Mouse (Mus musculus) mammary gland, adult 2 months (tissue): ENCODE data around the gene Drg1. TPM values are rescaled to one million over a fixed set of nuclear protein-coding genes. Genes with fewer than 3 reads are reported as not detected.

Source experiments
- polyA plus RNA-seq: library from polyadenylated mRNA; depleted of rRNA; stranded (reverse); fragments of >200 nt; gene quantifications from 2 replicates; pipeline ENCODE4 v1.2.3, GENCODE M21; 2012; ENCODE audit warnings: low replicate concordance; rRNA removed

Gene Drg1
- 15.5 and 28.1 TPM in 2 replicates for polyA plus RNA-seq

DNA sequence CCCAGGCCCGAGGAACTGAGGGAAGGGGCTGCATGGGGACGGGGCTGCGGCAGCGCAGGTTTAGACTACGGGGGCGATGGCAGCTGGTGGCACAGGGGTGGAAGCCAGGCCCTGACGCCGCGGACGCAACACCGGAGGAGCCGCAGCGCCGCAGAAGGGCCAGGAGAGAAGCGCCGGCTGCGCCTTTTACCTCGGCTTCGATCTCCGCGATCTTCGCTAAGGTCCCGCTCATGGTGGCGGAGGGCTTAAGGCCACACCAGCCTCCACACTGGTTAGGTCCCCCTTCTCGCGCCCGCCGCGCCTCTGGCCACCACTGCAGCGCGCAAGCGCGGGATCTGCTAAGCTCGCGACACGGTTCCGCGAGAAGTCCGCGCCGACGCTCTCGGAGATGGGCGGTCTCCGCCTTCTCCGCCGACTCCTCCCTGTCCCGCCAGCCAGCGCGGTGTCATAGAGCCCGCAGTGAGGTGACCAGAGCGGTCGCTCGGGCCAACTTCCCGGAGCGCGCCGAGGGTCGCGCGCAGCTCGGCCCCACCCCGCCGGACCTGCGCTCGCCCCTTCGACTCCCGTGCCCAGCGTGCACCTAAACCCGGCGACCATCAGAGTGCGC lies at the start of gene Drg1:
Gene Drg1 (minus strand): TSS at position 337 of the 607 bp plus-strand sequence.

DNA sequence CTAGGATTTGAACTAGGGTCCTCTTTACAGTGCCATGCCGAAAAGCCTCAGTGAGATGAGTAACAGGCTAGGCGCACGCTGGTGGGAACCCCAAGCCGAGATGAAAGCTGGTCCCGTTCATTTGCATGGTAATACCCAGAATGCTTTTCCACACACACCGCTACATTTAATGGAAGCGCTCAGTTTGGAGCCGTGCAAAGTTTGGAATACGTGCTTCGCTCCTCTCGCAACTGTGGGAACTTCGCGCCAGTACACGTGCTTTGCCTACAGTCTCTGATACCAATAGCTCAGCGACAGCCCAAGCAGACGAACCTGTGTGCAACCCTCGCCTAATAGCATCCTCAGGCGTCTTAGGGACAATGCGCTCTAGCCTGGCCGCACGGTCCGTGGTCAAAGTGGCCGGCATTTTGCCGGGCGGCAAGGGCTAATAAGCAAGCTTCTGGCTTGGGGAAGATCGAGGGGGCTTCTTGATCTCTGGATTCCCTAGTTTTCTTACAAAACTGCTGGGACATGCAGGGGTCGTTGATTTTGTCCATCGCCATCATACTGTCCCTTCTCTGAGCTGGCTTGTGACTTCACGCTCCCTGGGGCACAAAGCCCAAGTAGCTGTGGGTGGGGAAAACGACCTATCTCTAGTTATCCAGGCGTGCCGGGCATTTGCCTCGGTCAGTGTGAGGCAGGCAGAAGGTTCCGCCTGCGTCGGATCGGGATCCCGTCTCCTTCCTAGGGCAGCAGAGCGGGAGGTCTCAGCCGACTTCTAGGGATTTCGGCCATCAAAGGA lies 22.5 kb upstream of the Drg1 start, which contains the start of gene Patz1:
Gene Patz1 (plus strand): TSS at position 354 of the 781 bp plus-strand sequence.

DNA sequence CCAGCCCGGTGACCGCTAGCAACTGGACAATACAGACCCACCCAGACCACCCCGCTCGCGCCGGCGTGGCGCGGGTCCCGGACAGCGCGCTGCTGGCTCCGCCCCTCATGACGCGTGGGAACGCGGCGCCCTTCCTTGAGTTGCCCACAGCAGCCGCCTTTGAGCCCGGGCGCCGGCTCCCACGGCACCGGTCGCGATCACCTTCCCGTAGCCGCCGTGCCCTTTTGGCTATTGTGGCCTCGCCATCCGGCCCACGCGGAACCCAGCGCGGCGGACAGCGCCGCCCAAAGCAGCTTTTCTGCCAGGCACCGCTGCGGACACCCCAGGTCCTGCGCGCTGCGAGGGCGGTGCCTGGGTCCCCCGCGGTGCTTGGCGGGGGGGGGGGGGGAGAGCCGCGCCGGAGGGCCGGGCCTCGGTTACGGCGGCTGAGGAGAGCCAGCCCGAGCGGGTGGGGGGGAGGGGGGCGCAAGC lies 63.9 kb downstream of the Drg1 start, which contains the start of gene Eif4enif1:
Gene Eif4enif1 (plus strand): TSS at position 162 of the 471 bp plus-strand sequence.

GRCm38 (mm10) chr11:3193363-3193762 lies 72.9 kb downstream of the Drg1 start, which contains the start of gene Sfi1:
TSS of gene Sfi1 (minus strand) at chr11:3193463.

Other genes starting within 250 kb of the Drg1 start
- gene Sfi1, start 73.0 kb downstream of the Drg1 start, polyA plus RNA-seq = 27.4 and 38.6 TPM in 2 replicates
- 36.0 and 56.4 TPM in 2 replicates for gene Eif4enif1, start 64.0 kb downstream of the Drg1 start, polyA plus RNA-seq
- gene Patz1, start 22.5 kb upstream of the Drg1 start, polyA plus RNA-seq = 24.7 and 51.7 TPM in 2 replicates
- gene Pik3ip1, start 64.0 kb upstream of the Drg1 start, polyA plus RNA-seq = 23.0 and 53.0 TPM in 2 replicates
- gene Limk2, start 142.8 kb upstream of the Drg1 start, polyA plus RNA-seq = 68.0 and 81.3 TPM in 2 replicates
- 24.0 and 45.3 TPM in 2 replicates for gene Rnf185, start 185.9 kb upstream of the Drg1 start, polyA plus RNA-seq
- 0.42 and 0.45 TPM in 2 replicates for gene Pla2g3, start 221.9 kb upstream of the Drg1 start, polyA plus RNA-seq
- gene Inpp5j, start 238.4 kb upstream of the Drg1 start, polyA plus RNA-seq = 4.0 and 5.4 TPM in 2 replicates
- gene Selenom, start 248.3 kb upstream of the Drg1 start, polyA plus RNA-seq = 88.8 and 176 TPM in 2 replicates